Mouse (Mus musculus) liver, embryonic 14.5 days (tissue): Measurements from ENCODE around the gene Nrip1. TPM values are rescaled to one million over a fixed set of nuclear protein-coding genes. Genes with fewer than 3 reads are reported as not detected.

Experiments used
- ATAC-seq: fragments of 200-750 bp; cut with Nextera tagmentation; 2 replicates; pipeline ENCODE4 v1.8.0; 2017; ENCODE audit warnings: moderate number of reproducible peaks, mild to moderate bottlenecking, moderate library complexity; ENCODE audit not compliant: insufficient read depth
- DNase-seq, 3 experiments: peaks; one replicate each; pipeline ENCODE4 v3.0.0-alpha.2; 2012 to 2013; ENCODE audit warnings: low read depth in 3 of 3, low spot score in 3 of 3
- H3K27ac ChIP-seq: fragments of 300-500 bp; sonication (generic); 2 replicates; pipeline ENCODE4 v1.5.1; 2014; ENCODE audit warnings: moderate library complexity, mild to moderate bottlenecking, control low read depth, inconsistent platforms
- H3K27me3 ChIP-seq: fragments of 300-500 bp; sonication (generic); 2 replicates; pipeline ENCODE4 v1.6.1; 2014; ENCODE audit warnings: mild to moderate bottlenecking, low read length, moderate library complexity; ENCODE audit not compliant: control insufficient read depth, insufficient read depth
- H3K36me3 ChIP-seq: fragments of 300-500 bp; sonication (generic); replicated peaks from 2 replicates; pipeline ENCODE4 v1.6.1; 2014; ENCODE audit warnings: low read depth; ENCODE audit not compliant: control insufficient read depth, insufficient read depth
- H3K4me1 ChIP-seq, 2 experiments: fragments of 200-500 bp in 1 of 2; fragments of 300-500 bp in 1 of 2; sonication (generic) in 1 of 2; replicated peaks; 2 replicates each; pipeline ENCODE4 v1.6.1; 2012 to 2014; ENCODE audit warnings: antibody characterized with exemption in 1 of 2, inconsistent platforms in 1 of 2, low read length in 1 of 2; ENCODE audit not compliant: control insufficient read depth in 2 of 2, insufficient read depth in 2 of 2
- H3K4me2 ChIP-seq: fragments of 300-500 bp; sonication (generic); 2 replicates; pipeline ENCODE4 v1.6.1; 2014; ENCODE audit warnings: low read depth, mild to moderate bottlenecking, control low read depth, moderate library complexity
- H3K4me3 ChIP-seq, 2 experiments: fragments of 200-500 bp in 1 of 2; fragments of 300-500 bp in 1 of 2; sonication (generic) in 1 of 2; 2 replicates each; pipeline ENCODE4 v1.5.1; 2012 to 2014; ENCODE audit warnings: low read depth in 2 of 2, low read length in 2 of 2, mild to moderate bottlenecking in 2 of 2, control low read depth in 1 of 2, inconsistent platforms in 1 of 2, moderate library complexity in 1 of 2; ENCODE audit not compliant: insufficient read depth in 1 of 2
- H3K9ac ChIP-seq: fragments of 300-500 bp; sonication (generic); replicated peaks from 2 replicates; pipeline ENCODE4 v1.6.1; 2014; ENCODE audit warnings: mild to moderate bottlenecking, control low read depth, moderate library complexity
- H3K9me3 ChIP-seq: fragments of 300-500 bp; sonication (generic); 2 replicates; pipeline ENCODE4 v1.6.1; 2016; ENCODE audit warnings: low read length, mixed read lengths; ENCODE audit not compliant: control insufficient read depth
- CTCF ChIP-seq: IDR thresholded peaks from 2 replicates; pipeline ENCODE4 v1.5.1; 2016; ENCODE audit warnings: antibody characterized with exemption, low read depth, control low read depth
- EP300 ChIP-seq: IDR thresholded peaks from 2 replicates; pipeline ENCODE4 v1.6.1; 2016; ENCODE audit warnings: antibody characterized with exemption, low read depth
- WGBS: fragments of 180-500 bp; shearing (Covaris S2); extraction: QIAGEN DNeasy Blood & Tissue Kit; methylation state at CpG from one replicate; pipeline ENCODE4 v1.1.7; 2014; ENCODE audit not compliant: insufficient replicate concordance; 5-methylcytosine and 5-hydroxymethylcytosine counted together
- polyA plus RNA-seq, 2 experiments: library from polyadenylated mRNA; depleted of rRNA in 1 of 2; stranded (reverse) in 1 of 2; unstranded in 1 of 2; fragments of >200 nt; fragmentation: Nextera tagmentation in 1 of 2; extraction: Ambion mirVana in 1 of 2; gene quantifications; 2 replicates each; pipeline versions ENCODE4 v1.2.1 to v1.2.3; 2012 to 2014

Gene Nrip1
- polyA plus RNA-seq, 2 experiments = 3.5 to 11.7 TPM

GRCm38 (mm10) chr16:76321527-76322165 lies 52.0 kb downstream of the Nrip1 start:
- no peaks in the 10 kb centered on the region for H3K9me3 ChIP-seq
- no peak overlapping the region for H3K4me3 ChIP-seq
- TF ChIP-seq EP300 (no peak), CTCF (no peak)
- DNase-seq (no peak), ATAC-seq (no peak)
- no peak overlapping the region for H3K9ac ChIP-seq
- H3K4me1 ChIP-seq = peaks cover 84 to 87% of the 10 kb centered on the region in 2 experiments
- no peaks in the 10 kb centered on the region for H3K27me3 ChIP-seq
- 42% methylated on average over 11 of the region's 11 CpGs for WGBS
- H3K27ac ChIP-seq = peak overlapping the region; percentile 94
- peaks cover 3% of the 10 kb centered on the region; the same call in 1 of the 2 replicates for H3K36me3 ChIP-seq
- H3K4me2 ChIP-seq = peak overlapping the region; percentile 37

GRCm38 (mm10) chr16:76320118-76320473 lies 53.5 kb downstream of the Nrip1 start:
- DNase-seq (no peak), ATAC-seq (no peak)
- H3K4me3 ChIP-seq = no peak overlapping the region
- H3K4me1 ChIP-seq = peaks cover 82 to 88% of the 10 kb centered on the region in 2 experiments
- H3K36me3 ChIP-seq = peaks cover 3% of the 10 kb centered on the region; the same call in 1 of the 2 replicates
- no peak for TF ChIP-seq EP300
- TF ChIP-seq CTCF = no peak
- peak overlapping the region; percentile 30 for H3K27ac ChIP-seq
- 79% methylated on average over 5 of the region's 5 CpGs for WGBS
- H3K9me3 ChIP-seq = no peaks in the 10 kb centered on the region
- H3K27me3 ChIP-seq = no peaks in the 10 kb centered on the region
- H3K9ac ChIP-seq = no peak overlapping the region
- no peak overlapping the region for H3K4me2 ChIP-seq

- 73% methylated on average over 11 of the region's 11 CpGs for WGBS
- Histone ChIP-seq H3K4me1 (peaks cover 83 to 89% of the 10 kb centered on the region in 2 experiments), H3K4me3 (no peak overlapping the region), H3K9me3 (no peaks in the 10 kb centered on the region), H3K4me2 (peak overlapping the region; percentile 55; the same call in 1 of the 2 replicates), H3K9ac (no peak overlapping the region), H3K36me3 (peaks cover 3% of the 10 kb centered on the region; the same call in 1 of the 2 replicates), H3K27ac (peak overlapping the region; percentile 30), H3K27me3 (no peaks in the 10 kb centered on the region)
- no peak for DNase-seq
- no peak for ATAC-seq
- TF ChIP-seq CTCF (no peak), EP300 (no peak)
Observed at GRCm38 (mm10) chr16:76319364-76320117, 54.1 kb downstream of the Nrip1 start.

GRCm38 (mm10) chr16:76318331-76318922 lies 55.2 kb downstream of the Nrip1 start:
- TF ChIP-seq CTCF (no peak), EP300 (peak; percentile 31; the same call in 1 of the 2 replicates)
- no peaks in the 10 kb centered on the region for H3K27me3 ChIP-seq
- peaks cover 3% of the 10 kb centered on the region; the same call in 1 of the 2 replicates for H3K36me3 ChIP-seq
- H3K9ac ChIP-seq = peak overlapping the region; percentile 27
- 46% methylated on average over 13 of the region's 13 CpGs for WGBS
- peak overlapping the region; percentile 76 for H3K27ac ChIP-seq
- no peaks in the 10 kb centered on the region for H3K9me3 ChIP-seq
- H3K4me2 ChIP-seq = peak overlapping the region; percentile 55
- peaks cover 84 to 91% of the 10 kb centered on the region in 2 experiments for H3K4me1 ChIP-seq
- H3K4me3 ChIP-seq = peak overlapping the region; percentile 8 to 29; a peak in 1 of 4 replicates
- ATAC-seq = peak; percentile 38
- peak in 1 of 3 experiments; percentile 39 for DNase-seq
